Mouse (Mus musculus) kidney, adult 8-10 months (tissue): ENCODE results near the gene Cox6b2.
"Not testable (repeated sequence)": the region's sequence is repeated elsewhere in the genome, so short reads cannot be mapped to it uniquely, and the experiment has no call there.

Experiments
- DNase-seq, 2 experiments: peaks; one replicate each; pipeline ENCODE4 v3.0.0; 2022

Gene Cox6b2

DNA sequence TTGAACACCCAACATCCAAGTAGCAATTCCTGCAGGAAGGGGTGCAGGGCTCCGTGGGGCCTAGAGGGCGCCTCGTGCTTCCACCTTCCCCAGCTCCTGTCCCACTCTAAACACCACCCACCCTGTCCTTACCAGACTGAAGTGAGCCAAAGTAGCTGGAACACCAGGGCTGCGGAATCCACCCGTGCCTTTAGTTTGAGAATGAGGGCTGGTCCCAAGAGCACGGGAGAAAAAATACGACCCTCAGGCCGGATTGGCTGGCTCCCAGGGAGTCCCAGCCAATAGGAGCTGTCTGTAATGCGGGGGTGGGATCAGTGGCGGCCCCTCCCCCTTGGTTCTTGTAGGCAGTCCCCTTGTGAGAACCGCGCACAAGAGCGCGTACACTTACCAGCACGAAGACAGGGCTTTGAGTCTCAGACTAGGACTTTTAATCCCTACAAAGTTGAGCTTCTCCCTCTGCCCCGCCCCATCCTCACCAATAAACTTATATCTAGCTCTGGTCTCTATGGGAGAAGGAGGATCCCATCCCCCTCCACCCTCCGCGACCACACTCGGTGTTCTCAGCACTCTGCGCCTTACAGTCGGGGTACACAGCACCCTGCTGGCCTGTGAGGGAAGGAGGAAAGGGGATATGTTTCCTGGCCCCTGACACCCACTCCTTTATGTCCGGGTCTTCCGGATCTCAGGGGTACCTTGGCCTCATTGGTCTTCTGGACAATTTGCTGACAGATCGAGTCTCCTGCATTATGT, at the start of gene Cox6b2:
Gene Cox6b2, minus strand, starts transcription at position 274 of the 750 bp plus-strand sequence.
- peak; percentile 72 to 73 for DNase-seq

DNA sequence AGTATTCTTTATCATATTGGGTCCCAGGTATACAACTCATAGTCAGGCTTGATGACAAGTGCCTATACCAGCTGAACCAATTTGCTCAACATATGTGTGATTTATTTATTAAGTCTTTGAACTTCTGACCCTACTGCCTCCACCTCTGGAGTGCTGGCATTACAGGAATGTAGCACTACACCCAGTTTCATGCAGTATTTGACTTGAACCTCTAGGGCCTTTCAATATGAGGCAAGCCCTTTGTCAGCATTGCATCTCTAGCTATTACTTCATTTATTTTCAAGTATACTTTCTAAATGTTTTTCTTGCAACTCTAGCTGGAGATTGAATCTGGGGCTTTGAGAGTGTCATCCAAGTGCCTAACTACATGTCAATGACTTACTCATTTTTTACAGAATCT, 49.4 kb upstream of the Cox6b2 start:
- DNase-seq: no peak

DNA sequence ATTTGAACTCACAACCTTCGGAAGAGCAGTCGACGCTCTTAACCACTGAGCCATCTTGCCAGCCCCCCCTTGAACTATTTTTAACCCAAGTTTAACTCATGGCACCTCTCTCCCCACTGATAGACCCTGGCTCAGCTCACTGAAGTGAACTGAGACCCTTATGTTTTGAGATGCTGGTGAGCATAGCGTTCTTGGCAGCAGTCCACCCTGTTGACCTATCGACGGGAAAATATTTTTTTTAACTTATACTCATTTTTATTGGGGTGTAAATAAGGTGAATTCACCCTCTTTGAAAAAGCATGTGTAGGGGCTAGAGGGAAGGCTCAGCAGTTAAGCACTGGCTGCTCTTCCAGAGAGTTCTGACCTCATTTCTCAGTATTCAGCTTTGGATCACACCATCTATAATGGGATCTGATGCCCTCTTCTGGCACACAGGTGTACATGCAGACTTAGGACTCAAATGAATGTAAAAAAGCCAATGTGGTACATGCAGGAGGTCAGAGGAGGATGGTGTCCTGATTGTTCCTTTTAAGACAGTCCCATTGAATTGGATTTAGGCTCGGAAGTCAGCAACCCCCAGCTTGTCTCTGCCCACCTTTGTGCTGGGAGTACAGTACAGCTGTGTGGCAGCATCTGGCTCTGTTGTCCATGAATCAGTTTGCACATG, 43.0 kb upstream of the Cox6b2 start:
- peak in 1 of 2 experiments; percentile 35 for DNase-seq

- no peak for DNase-seq
Measured at GRCm38 (mm10) chr7:4794631-4795168, 41.8 kb upstream of the Cox6b2 start.

DNA sequence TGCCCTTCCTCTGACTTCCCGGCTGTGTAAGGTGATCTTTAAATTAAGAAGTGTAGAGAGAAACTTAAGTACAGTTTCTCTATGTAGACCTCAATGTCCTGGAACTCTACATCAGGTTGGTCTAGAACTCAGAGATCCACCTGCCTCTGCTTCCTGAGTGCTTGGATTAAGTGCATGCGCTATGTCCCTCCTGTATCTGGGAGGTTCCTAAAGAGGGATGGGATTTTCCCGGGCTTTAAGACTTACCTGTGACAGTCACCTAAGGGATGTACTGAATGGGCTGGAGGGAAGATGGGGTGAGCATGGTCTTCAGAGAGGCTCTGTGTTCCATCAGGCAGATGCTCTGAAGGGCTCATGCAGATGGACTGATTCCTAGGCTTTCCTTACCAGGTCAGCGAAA, 40.8 kb upstream of the Cox6b2 start:
- DNase-seq: no peak

- not testable (repeated sequence) for DNase-seq
Measured at GRCm38 (mm10) chr7:4793248-4793647, 40.4 kb upstream of the Cox6b2 start.

DNA sequence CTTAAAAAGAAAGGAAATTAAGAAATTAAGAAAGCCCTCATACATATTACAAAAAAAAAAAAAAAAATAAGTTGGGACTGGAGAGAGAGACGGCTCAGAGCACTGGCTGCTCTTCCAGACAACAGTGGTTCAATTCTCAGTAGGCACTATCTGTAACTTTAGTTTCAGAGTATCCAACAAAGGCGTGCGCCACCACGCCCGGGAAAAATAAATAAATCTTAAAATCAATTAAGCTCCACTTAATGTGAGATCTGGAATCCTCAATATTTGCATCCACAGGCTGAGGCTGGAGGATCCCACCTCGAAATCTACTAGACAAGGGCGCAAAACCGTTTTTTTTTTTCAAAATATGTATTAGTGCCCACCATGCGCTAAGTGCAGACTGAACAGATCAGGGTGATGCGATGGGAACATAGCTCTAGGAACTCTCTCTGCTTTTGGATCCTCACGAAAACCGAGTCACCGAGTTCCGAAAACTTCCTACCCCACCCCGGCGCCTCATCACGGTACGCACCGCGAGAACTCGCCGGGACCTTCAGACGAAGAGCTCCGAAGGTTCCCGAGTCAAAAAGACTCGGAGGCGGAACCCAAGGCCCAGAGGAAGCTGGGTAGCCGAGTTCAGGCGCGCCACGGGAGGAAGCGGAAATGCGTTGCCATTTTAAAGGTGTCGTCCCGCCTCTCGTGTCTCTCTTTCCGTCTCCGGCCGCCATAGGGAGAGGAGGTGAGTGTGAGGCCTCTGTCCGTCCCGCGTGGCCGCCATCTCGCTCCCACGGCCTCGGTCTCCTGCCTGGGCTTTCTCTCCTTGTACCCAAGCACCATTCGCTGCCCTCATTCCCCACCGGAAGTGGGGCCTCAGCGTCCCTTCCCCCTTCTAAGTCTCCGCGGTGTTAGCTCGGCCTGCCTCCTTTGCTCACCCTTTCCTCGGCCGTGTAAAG, 39.7 kb upstream of the Cox6b2 start, which contains the start of gene Rpl28:
Gene Rpl28, plus strand, starts transcription at position 597 of the 935 bp plus-strand sequence.
- peak; percentile 96 to 97 for DNase-seq

GRCm38 (mm10) chr7:4789436-4789935, 36.6 kb upstream of the Cox6b2 start, which contains the start of gene Tmem238:
TSS of gene Tmem238 (minus strand) at chr7:4789656.
- DNase-seq: peak; percentile 82 to 86

DNA sequence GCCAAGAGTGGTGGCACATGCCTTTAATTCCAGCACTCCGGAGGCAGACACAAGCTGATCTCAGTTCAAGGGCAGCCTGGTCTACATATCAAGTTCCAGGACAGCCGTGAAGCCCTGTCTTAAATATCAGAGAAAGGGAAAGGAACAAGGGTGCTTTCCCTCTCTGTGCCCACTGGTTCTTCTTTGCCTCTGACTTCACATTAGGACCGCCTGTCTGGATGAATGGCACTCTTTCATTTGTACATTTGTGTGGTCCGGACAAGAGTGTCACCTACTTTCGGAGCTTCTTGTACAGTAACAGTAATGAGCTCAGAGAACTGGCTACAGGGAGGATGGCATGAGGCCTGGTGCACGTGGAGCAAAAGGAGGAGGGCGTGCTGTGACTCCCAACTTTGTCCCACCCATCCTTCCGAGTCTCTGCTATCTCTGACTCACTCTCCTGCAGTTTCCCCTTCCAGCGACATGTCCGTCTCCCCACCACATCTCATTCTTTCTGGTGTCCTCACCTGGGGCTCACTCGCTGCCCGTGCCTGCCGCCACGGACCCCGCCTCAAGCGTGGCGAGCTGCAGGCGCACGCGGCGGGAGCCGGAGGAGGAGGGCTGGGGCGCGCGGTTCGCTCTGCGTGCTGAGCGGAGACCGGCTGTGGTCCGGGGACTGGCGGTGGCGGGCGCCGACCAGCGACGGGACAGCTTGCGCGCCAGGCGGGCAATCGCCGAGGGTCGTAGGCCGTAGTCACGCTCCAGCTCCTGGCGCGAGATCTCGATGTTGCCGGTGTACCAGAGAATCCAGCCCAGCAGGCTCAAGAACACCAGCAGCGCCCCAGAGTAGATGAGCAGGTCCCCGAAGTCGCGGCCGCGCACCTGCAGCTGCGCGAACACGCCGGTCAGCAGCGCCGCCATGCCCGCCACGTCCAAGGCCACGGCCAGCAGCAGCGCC, 35.9 kb upstream of the Cox6b2 start:
- DNase-seq: peak; percentile 38 to 51

DNA sequence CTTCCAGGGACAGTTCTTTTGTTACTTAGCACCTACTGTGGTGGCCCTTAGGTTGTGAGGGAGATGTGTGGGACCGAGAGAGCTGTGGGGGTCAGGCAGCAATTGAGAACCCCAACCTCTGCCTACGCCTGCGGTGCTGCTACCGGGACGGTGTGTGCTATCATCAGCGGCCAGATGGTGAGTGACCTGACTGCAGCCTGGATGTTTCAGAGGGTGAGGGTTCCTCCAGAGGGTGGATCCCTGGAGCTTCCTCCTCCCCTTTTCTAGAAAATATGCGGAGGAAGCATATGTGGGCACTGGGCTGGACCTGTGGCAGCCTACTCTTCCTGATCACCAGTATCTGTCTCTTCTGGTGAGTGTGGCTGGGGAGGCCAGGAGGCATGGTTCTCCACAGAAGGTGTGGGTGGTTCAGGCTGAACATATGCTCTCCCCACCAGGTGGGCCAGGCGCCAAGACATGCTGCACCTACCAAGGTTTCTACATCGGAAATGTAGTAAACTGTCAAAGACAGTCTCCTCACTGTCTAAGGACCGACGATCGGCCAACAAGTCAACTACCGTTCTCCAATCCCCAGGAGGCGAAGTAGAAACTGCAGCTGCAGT, 30.9 kb upstream of the Cox6b2 start:
- no peak for DNase-seq

DNA sequence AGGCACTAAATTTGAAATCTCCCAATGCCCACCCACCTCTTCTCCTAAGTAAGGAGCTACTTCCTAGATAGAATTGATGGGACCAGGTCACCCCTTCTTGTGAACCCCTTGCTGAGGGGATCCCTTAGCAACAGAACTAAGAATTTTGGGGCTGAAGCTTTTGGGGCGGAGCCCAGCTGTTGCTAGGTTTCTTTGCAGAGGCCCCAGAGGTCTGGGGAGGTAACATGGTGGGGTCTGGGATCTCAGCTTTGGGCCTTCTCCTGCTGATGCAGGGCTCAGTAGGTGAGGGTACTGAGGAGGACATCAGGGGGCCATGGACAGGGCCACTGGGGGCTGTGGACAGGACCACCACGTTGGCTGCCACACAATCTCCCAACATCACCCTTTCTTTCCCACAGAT, 29.9 kb upstream of the Cox6b2 start, which contains the start of the genes Il11 and Tmem190:
Gene Il11, minus strand, starts transcription at position 101 of the 400 bp plus-strand sequence.
Gene Tmem190, plus strand, starts transcription at position 179 of the 400 bp plus-strand sequence.
- DNase-seq: no peak

DNA sequence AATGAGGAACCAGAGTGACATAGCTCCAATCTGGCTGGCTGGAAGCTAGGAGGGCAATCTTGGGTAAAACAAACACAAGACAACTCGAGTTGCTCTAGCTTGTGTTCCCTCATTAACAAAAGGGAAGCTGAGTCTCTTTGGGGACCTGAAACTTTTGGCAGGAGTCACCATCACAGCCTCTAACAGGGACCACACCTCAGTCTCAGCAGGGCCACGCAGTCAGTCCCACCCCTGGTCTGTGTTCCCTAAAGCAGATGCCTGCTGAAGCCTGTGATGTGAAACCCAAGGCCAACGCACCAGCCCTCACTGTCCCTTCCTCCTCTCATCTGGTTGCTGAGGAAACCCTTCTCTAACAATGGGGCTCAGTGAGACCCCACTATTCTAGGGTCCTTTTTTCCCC, 29.2 kb upstream of the Cox6b2 start:
- DNase-seq: no peak

GRCm38 (mm10) chr7:4779921-4780320, 27.0 kb upstream of the Cox6b2 start:
- DNase-seq: no peak

- DNase-seq: no peak
Measured at GRCm38 (mm10) chr7:4777851-4778637, 25.1 kb upstream of the Cox6b2 start.

DNA sequence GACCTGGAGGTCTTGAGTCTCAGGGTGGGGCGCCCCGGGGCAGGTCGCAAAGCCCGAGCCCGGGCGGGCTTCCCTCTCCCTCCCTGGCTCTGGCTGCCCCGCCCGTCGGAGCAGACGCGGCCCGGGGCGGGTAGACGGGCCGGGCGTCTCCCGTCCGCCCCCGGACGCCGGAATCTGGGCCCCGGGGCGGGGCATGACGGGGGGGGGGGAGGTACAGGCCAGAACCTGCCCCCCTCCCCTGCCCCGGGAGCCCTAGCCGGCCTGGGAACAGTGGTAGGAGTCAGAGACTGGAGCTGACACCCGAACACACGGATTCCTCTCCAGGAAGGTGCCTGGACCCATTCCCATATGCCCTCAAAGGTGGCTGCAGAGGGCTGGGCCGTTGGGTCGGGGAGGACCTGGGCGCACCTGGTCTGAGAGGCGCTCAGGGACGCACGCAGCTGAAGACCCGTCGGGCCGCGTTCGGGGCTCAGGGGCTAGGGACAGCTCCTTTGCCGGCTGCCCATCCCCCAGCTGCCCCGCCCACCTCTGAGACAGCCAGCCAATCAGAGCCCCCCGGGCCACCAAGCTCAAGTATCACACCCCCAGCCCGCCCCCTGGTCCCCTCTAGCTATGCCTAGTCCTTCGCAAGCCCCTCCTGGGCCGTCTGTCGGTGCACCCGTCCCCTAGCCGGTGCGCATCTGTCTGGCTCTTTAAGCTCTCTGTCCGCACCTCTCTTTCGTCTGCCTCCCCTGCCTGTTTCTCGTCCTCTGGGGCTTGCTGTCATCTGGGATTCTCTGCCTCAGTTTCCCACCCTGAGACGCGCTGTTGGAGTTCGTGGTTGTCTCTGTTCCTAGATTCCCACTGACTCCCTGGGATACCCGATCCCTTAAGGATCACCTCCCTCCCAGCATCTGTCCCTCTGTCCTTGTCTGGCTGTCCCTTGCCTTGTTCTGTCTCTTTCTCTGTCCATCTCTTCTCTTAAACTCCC, 24.3 kb upstream of the Cox6b2 start:
- DNase-seq: peak; percentile 36 to 50

- no peak for DNase-seq
Measured at GRCm38 (mm10) chr7:4776131-4776530, 23.2 kb upstream of the Cox6b2 start.

- no peak for DNase-seq
Measured at GRCm38 (mm10) chr7:4771202-4771601, 18.3 kb upstream of the Cox6b2 start, which contains the start of gene Fam71e2. TSS of gene Fam71e2 (minus strand) at chr7:4771302.

GRCm38 (mm10) chr7:4764946-4765710, 12.2 kb upstream of the Cox6b2 start:
- DNase-seq: no peak
